Mouse (Mus musculus): Measurements from ENCODE around the gene Map3k11. TPM values are rescaled to one million over a fixed set of nuclear protein-coding genes. Genes with fewer than 3 reads are reported as not detected.
A peak's percentile ranks its signal among the peaks of the same experiment; 100 is the strongest.

The Map3k11 gene
- polyA plus RNA-seq, 1 experiment from 2014 or later = 12.5 TPM

- Histone ChIP-seq H3K27me3 (replicated peaks) (0 out of 2 replicates have a peak, but pooled peaks cover under 1% of the 10 kb centered on the region), H3K4me1 (peaks cover 53% of the 10 kb centered on the region), H3K4me2 (peak overlapping the region; percentile 97), H3K4me3 (peak overlapping the region; percentile 72), H3K27ac (no peak overlapping the region), H3K9me3 (no peaks in the 10 kb centered on the region), H3K9ac (peak overlapping the region; percentile 70), H3K36me3 (replicated peaks) (no peaks in the 10 kb centered on the region)
- ATAC-seq (replicated peaks) = no peak
- WGBS = 76% methylated on average over 29 of the region's 29 CpGs
Observed at GRCm38 (mm10) chr19:5730314-5731186, 42.0 kb downstream of the Map3k11 start.

DNA sequence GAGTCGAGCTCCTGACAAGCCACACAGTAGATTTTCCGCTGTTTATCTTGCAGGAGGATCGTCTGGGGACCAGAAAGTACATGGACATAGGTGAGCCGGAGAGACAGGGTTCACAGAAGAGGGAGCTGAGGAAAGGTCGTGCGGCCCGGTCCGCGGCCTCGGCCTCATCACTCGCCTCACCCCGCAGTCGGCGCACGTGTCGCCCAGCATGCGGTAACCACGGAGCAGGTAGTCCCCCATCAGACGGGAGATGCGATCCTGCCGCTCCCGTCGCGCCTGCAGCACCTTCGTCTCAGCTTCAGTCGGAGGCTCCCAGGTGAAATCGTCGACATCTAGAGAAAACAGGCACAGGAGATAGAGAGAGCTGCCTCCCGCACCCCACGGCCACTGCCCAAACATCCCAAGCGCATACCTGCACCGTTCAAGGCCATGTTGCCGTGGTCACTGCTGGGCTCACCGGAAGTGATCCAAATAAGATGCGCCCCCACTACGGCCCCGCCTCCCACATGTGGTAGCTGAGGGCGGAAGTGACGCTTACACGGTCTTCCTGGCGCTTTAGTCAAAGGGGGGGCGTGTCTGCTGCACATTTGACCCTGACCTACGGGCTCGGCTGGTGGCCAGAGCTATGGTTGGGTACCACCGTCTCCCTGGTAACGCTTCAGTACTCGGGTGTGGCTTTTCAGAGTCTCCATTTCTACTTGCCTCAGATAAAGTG, 42.9 kb downstream of the Map3k11 start:
- Histone ChIP-seq H3K36me3 (replicated peaks) (no peaks in the 10 kb centered on the region), H3K4me3 (peak overlapping the region; percentile 72), H3K27ac (peak overlapping the region; percentile 74), H3K27me3 (replicated peaks) (0 out of 2 replicates have a peak, but pooled peaks cover 5% of the 10 kb centered on the region), H3K9ac (peak overlapping the region; percentile 70), H3K4me1 (peaks cover 45% of the 10 kb centered on the region), H3K9me3 (no peaks in the 10 kb centered on the region), H3K4me2 (peak overlapping the region; percentile 97)
- ATAC-seq (replicated peaks) = peak; percentile 87
- WGBS = 2% methylated on average over 47 of the region's 47 CpGs

DNA sequence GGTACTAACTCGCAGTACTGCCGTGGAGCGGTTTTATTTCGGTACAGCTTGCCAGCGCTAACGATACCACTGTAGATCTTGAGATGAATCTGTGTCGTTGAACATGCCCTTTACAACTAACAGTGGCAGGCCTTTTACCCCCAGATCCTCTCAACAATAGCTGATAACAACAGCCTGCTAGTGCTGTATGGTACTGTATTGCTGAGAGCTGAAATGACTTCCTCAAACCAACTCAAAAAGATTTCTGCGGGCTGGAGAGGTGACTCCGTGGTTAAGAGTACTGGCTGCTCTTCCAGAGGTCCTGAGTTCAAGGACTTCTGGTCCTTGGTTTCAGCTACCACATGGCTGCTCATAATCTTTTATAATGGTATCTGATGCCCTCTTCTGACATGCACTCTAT, 45.8 kb downstream of the Map3k11 start:
- H3K27me3 ChIP-seq (replicated peaks) = peaks cover 11% of the 10 kb centered on the region; the same call in 1 of the 2 replicates
- no peak overlapping the region for H3K27ac ChIP-seq
- ATAC-seq (replicated peaks) = no peak
- H3K4me2 ChIP-seq = no peak overlapping the region
- no peaks in the 10 kb centered on the region for H3K36me3 ChIP-seq (replicated peaks)
- no peak overlapping the region for H3K4me3 ChIP-seq
- H3K4me1 ChIP-seq = peaks cover 23% of the 10 kb centered on the region
- H3K9me3 ChIP-seq = no peaks in the 10 kb centered on the region
- WGBS = 87% methylated on average over 9 of the region's 9 CpGs
- H3K9ac ChIP-seq = no peak overlapping the region

GRCm38 (mm10) chr19:5739446-5739845, 50.9 kb downstream of the Map3k11 start:
- no peak overlapping the region for H3K9ac ChIP-seq
- 58% methylated on average over 2 of the region's 2 CpGs for WGBS
- ATAC-seq (replicated peaks) = no peak

DNA sequence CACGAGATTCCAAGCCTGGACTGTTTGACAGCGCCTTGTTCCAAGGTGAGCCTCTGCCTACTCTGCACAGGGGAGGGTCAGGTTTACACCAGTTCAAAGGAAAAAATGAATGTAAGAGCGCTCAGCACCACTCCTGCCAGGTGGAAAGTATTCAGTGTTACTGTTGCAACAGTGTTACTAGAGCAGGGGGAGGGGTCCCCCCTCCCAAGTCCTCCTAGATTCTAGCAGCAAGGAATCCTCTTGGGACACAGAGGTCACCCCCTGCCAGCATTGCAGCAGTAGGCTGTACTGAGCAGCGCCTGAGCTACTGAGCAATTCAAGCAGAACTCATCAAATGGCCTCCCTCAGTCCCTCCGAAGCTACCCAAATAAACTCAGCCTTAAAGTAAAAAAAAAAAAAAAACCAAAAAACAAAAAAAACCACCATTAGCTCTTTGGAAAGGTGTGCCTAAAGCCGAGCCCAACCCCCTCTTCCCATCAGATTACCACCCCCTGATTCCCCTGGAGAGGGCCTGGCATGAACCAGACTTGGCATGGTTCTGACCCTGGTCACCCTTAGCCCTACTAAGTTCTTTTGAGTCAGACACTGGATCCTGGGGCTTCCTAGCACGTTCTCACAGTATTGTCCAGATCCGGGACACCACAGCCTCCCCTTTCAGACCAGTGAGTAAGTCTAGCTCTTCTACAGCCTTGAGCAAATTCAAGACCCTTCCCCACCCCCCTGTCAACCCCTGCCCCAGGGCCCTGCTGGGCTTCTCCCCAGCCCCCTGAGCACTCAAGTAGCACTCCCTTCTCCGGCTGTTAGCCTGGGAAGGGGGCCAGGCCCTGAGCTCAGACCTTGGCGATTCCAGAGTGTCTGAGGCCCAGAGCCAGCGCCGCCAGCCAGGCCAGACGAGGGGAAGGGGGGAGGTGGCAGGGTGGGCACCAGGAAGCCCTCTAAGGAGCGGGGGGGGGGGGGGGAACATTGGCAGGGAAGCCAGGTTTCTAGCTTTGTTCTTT, 52.1 kb downstream of the Map3k11 start, which contains the start of gene Ltbp3:
TSS of gene Ltbp3 (plus strand) at position 585 of the 998 bp plus-strand sequence.
- H3K9me3 ChIP-seq = no peaks in the 10 kb centered on the region
- peak within 1 kb of the TSS; percentile 44 for H3K4me3 ChIP-seq
- H3K36me3 ChIP-seq (replicated peaks) = no peaks in the 10 kb centered on the region
- peak; percentile 40 for ATAC-seq (replicated peaks)
- peaks cover 24% of the 10 kb centered on the region for H3K4me1 ChIP-seq
- 12% methylated on average over 14 of the region's 14 CpGs for WGBS
- peak within 1 kb of the TSS; percentile 53 for H3K9ac ChIP-seq
- H3K27me3 ChIP-seq (replicated peaks) = peaks cover 29% of the 10 kb centered on the region
- peak within 1 kb of the TSS; percentile 89 for H3K4me2 ChIP-seq
- H3K27ac ChIP-seq = peak within 1 kb of the TSS; percentile 74

More at GRCm38 (mm10) chr19:5739446-5739845, 50.9 kb downstream of the Map3k11 start:
- Histone ChIP-seq H3K4me2 (no peak overlapping the region), H3K36me3 (replicated peaks) (no peaks in the 10 kb centered on the region), H3K4me3 (no peak overlapping the region), H3K4me1 (peaks cover 20% of the 10 kb centered on the region), H3K27ac (no peak overlapping the region), H3K27me3 (replicated peaks) (peaks cover 20% of the 10 kb centered on the region; the same call in 1 of the 2 replicates), H3K9me3 (no peaks in the 10 kb centered on the region)

DNA sequence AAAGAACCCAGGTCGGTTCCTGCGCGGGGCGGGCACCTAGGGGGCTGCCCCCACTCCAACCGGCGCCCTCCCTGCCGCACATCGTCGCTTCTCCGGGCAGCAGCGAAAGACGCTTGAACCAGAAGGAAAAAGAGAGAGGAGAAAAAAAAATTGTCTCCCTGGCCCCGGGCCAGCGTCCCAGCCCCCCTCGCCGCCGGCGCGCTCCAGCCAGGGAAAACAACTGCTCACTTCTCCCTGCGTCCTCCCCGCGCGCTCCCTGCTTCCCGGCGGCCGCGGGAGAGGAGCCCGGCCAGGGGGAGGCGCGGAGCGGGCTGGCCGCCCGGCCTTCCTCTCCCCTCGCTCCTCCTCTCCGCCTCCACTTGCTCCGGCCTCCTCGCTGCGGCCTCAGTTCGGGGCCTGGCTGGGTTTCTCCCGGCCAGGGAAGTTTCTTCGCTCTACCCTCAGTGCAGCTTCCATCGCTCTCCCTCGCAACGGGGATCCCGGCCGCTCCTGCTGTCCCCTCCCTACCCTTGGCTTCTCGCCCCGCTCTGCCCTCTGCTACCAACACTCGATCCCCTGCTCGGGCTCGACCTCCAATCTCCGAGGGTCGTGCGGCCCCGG, 53.2 kb downstream of the Map3k11 start:
- peak overlapping the region; percentile 44 for H3K4me3 ChIP-seq
- peaks cover 22% of the 10 kb centered on the region for H3K27me3 ChIP-seq (replicated peaks)
- H3K36me3 ChIP-seq (replicated peaks) = no peaks in the 10 kb centered on the region
- H3K4me2 ChIP-seq = peak overlapping the region; percentile 89
- 1% methylated on average over 55 of the region's 55 CpGs for whole genome bisulfite sequencing
- H3K4me1 ChIP-seq = peaks cover 35% of the 10 kb centered on the region
- peak overlapping the region; percentile 53 for H3K9ac ChIP-seq
- peak overlapping the region; percentile 74 for H3K27ac ChIP-seq
- ATAC-seq (replicated peaks) = peak; percentile 63
- no peaks in the 10 kb centered on the region for H3K9me3 ChIP-seq

DNA sequence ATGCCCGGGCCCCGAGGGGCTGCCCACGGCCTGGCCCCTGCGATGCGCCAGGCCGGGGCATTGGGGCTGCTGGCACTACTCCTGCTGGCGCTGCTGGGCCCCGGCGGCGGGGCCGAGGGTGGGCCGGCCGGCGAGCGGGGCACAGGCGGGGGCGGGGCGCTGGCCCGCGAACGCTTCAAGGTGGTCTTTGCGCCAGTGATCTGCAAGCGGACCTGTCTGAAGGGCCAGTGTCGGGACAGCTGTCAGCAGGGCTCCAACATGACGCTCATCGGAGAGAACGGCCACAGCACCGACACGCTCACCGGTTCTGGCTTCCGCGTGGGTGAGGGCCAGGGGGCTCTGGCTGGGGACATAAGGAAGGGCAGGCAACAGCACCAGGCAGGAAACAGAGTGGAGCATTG, 53.7 kb downstream of the Map3k11 start:
- Histone ChIP-seq H3K9me3 (no peaks in the 10 kb centered on the region), H3K9ac (peak overlapping the region; percentile 53), H3K36me3 (replicated peaks) (no peaks in the 10 kb centered on the region), H3K27ac (peak overlapping the region; percentile 74), H3K4me3 (peak overlapping the region; percentile 44), H3K4me1 (peaks cover 37% of the 10 kb centered on the region), H3K27me3 (replicated peaks) (peaks cover 19% of the 10 kb centered on the region), H3K4me2 (peak overlapping the region; percentile 89)
- ATAC-seq (replicated peaks) = peak; percentile 47
- 1% methylated on average over 32 of the region's 32 CpGs for WGBS

DNA sequence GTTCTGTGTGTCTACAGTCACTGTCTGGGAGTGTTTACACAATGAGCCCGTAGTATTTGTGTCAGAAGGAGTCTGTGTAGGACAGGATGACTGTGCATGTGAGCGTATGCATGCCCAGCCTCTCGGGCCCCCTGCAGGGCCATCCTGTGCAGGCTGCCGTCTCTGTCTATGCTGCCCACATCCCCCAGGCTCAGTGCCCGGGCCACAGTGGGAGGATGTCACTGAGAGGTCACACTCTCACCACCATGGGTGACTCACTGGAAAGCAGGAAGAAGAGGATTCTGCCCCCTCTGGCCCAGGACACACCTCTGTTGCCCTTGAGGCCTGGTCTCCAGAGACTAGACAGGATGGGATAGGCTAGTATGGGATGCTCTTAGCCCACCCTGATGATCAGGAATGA, 55.0 kb downstream of the Map3k11 start:
- Histone ChIP-seq H3K9ac (no peak overlapping the region), H3K27me3 (replicated peaks) (peaks cover 20% of the 10 kb centered on the region), H3K4me2 (peak overlapping the region; percentile 89; the same call in 1 of the 2 replicates), H3K4me3 (no peak overlapping the region), H3K4me1 (peaks cover 37% of the 10 kb centered on the region), H3K27ac (no peak overlapping the region), H3K9me3 (no peaks in the 10 kb centered on the region), H3K36me3 (replicated peaks) (no peaks in the 10 kb centered on the region)
- no peak for ATAC-seq (replicated peaks)
- 65% methylated on average over 5 of the region's 5 CpGs for WGBS

- H3K9me3 ChIP-seq = no peaks in the 10 kb centered on the region
- peaks cover 33% of the 10 kb centered on the region for H3K27me3 ChIP-seq (replicated peaks)
- peak overlapping the region; percentile 26 for H3K4me3 ChIP-seq
- H3K4me2 ChIP-seq = peak overlapping the region; percentile 52
- peak overlapping the region; percentile 23 for H3K9ac ChIP-seq
- ATAC-seq (replicated peaks) = no peak
- H3K4me1 ChIP-seq = peaks cover 38% of the 10 kb centered on the region
- no peak overlapping the region for H3K27ac ChIP-seq
- H3K36me3 ChIP-seq (replicated peaks) = no peaks in the 10 kb centered on the region
- 5% methylated on average over 36 of the region's 36 CpGs for WGBS
Observed at GRCm38 (mm10) chr19:5745756-5746710, 57.5 kb downstream of the Map3k11 start.

DNA sequence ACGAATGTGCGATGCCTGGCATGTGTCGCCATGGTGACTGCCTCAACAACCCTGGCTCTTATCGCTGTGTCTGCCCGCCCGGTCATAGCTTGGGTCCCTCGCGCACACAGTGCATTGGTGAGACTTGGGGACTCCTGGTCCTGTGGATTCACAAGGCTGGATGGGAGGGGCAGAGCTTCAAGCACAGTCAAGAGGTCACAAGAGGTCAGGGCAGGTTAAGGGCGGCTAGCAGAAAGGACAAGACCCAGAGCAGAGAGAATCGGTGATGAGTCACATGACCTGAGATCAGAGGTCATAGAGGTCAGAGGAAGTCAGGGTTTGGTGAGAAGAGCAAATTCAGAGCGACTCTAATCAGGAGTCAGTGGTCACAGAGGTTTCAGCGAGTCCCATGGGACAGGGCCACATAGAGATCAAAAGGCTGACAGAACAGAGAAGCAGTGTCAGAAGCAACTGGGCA, 58.4 kb downstream of the Map3k11 start:
- WGBS = 26% methylated on average over 12 of the region's 12 CpGs
- peak overlapping the region; percentile 52; the same call in 1 of the 2 replicates for H3K4me2 ChIP-seq
- no peak overlapping the region for H3K4me3 ChIP-seq
- ATAC-seq (replicated peaks) = no peak
- no peak overlapping the region for H3K27ac ChIP-seq
- peaks cover 42% of the 10 kb centered on the region for H3K27me3 ChIP-seq (replicated peaks)
- H3K9me3 ChIP-seq = no peaks in the 10 kb centered on the region
- H3K9ac ChIP-seq = no peak overlapping the region
- peaks cover 36% of the 10 kb centered on the region for H3K4me1 ChIP-seq
- H3K36me3 ChIP-seq (replicated peaks) = no peaks in the 10 kb centered on the region
